Comparison of ENCODE assay signal across 8 mouse cellular contexts in the genomic region with DNA sequence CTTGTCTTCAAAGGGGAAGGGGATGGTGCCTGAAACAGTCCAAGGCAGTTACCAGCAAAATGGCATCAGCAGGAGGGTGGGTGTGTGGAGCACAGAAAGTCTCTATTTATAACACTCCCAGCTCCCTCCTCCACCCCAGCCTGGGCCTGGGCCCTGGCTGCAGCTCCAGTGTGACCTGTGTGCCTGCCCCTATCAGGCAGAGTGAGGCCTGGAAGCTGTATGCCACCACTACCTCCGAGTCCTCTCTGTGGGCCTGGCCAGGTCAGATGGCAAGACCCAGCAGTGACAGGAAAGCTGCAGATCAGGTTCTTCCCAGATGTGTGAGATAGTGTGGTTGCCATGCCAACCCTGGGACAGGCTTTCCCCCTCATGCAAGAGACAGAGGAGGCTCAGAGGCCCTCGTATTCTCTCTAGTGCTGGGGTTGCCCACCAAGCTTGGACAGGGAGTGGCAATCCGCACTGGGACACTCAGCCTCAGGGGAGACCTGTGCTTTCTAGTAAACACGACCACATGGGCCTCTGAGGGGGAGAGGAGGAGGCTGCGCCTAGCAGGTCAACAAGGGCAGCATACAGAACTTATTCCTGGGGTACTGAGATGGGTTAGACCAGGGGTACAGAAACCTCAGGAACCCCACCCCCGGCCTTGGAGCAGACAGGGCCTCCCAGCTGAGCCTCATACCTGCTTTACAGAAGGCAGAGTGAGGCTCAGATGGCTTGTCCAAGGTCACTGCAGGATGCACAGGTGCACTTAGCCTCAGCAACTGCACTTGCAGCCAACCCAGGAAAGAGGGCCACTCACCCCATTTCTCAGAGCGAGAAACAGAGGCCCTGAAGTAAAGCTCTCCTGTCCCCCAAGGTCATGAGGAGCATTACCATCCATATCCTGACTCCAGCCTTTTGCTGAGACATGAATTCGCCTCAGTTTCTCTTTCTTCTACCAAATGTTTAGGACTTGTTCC. TPM values are rescaled to one million over a fixed set of nuclear protein-coding genes. Genes with fewer than 3 reads are reported as not detected.
DNase-seq lines count a peak whose midpoint lies in the region; ATAC-seq and TF ChIP-seq lines count a peak whose summit lies in the region.

No protein-coding gene starts in this region.

- peak overlapping the region; percentile 90 for H3K4me2 ChIP-seq in kidney, embryonic 15.5 days
- peak overlapping the region; percentile 91 for H3K4me2 ChIP-seq in hindbrain, embryonic 11.5 days (replicated peaks; ENCODE audit: low read depth, low read length)
- H3K4me2 ChIP-seq in midbrain, embryonic 11.5 days = peak overlapping the region; percentile 91

- no peaks in the 10 kb centered on the region for H3K27me3 ChIP-seq in kidney, embryonic 15.5 days
- no peaks in the 10 kb centered on the region for H3K27me3 ChIP-seq in ES-Bruce4 (ENCODE audit: control insufficient read depth, insufficient read depth, low read length, poor library complexity, severe bottlenecking)
- H3K27me3 ChIP-seq in embryonic facial prominence, embryonic 10.5 days (replicated peaks; ENCODE audit: low read depth, poor library complexity, severe bottlenecking) = no peaks in the 10 kb centered on the region
- no peaks in the 10 kb centered on the region for H3K27me3 ChIP-seq in hindbrain, embryonic 11.5 days (ENCODE audit: control insufficient read depth, insufficient read depth, low read length)
- no peaks in the 10 kb centered on the region for H3K27me3 ChIP-seq in midbrain, embryonic 11.5 days (ENCODE audit: control insufficient read depth, insufficient read depth, low read length)

- no peak; the same call in 1 of the 2 replicates for ATAC-seq in kidney, embryonic 15.5 days (replicated peaks; ENCODE audit: low FRiP score)
- ATAC-seq in hindbrain, embryonic 11.5 days (ENCODE audit: low FRiP score) = no peak
- ATAC-seq in midbrain, embryonic 11.5 days (ENCODE audit: low FRiP score) = no peak

- TF ChIP-seq EP300 in ES-Bruce4 (IDR thresholded peaks at IDR 0.05; ENCODE audit: insufficient read depth, low read depth, low read length) = no peak

- peaks cover 18% of the 10 kb centered on the region for H3K36me3 ChIP-seq in kidney, embryonic 15.5 days
- no peaks in the 10 kb centered on the region for H3K36me3 ChIP-seq in ES-Bruce4 (ENCODE audit: control insufficient read depth, insufficient read depth, low read length, poor library complexity, severe bottlenecking)
- H3K36me3 ChIP-seq in embryonic facial prominence, embryonic 10.5 days (replicated peaks) = peaks cover 35% of the 10 kb centered on the region
- H3K36me3 ChIP-seq in hindbrain, embryonic 11.5 days (ENCODE audit: control insufficient read depth, insufficient read depth, low read length) = no peaks in the 10 kb centered on the region
- no peaks in the 10 kb centered on the region for H3K36me3 ChIP-seq in midbrain, embryonic 11.5 days (ENCODE audit: control insufficient read depth, insufficient read depth, low read length)

- TF ChIP-seq CTCF in ES-Bruce4 (IDR thresholded peaks at IDR 0.05; ENCODE audit: low read depth, low read length) = no peak

- intact Hi-C loops in gastrocnemius, postnatal 14 days (cut with DNase I; ENCODE audit: low total_unique reads) = no loop called here

- TF ChIP-seq POLR2A in ES-Bruce4 (IDR thresholded peaks at IDR 0.05; ENCODE audit: insufficient read depth, low read length) = no peak

- DNase-seq in kidney, adult 8-10 months = no peak
- peak; percentile 57 for DNase-seq in embryonic facial prominence, embryonic 10.5 days (ENCODE audit: low spot score)
- peak; percentile 21 for DNase-seq in hindbrain, embryonic 11.5 days (ENCODE audit: low spot score)
- DNase-seq in midbrain, embryonic 11.5 days (ENCODE audit: low spot score, missing footprints) = no peak
- DNase-seq in adrenal gland, adult 8-10 months = no peak
- DNase-seq in gastrocnemius, postnatal 14 days = no peak

- peak overlapping the region; percentile 83 for H3K9ac ChIP-seq in kidney, embryonic 15.5 days
- H3K9ac ChIP-seq in ES-Bruce4 (ENCODE audit: low read depth, poor library complexity, severe bottlenecking) = peak overlapping the region; percentile 60
- no peak overlapping the region; the same call in 1 of the 2 replicates for H3K9ac ChIP-seq in hindbrain, embryonic 11.5 days (ENCODE audit: low read depth, low read length)
- peak overlapping the region; percentile 84 for H3K9ac ChIP-seq in midbrain, embryonic 11.5 days (ENCODE audit: low read length)

- H3K9me3 ChIP-seq in kidney, embryonic 15.5 days (replicated peaks) = no peaks in the 10 kb centered on the region
- H3K9me3 ChIP-seq in ES-Bruce4 (replicated peaks; ENCODE audit: control insufficient read depth, insufficient read depth, low read length, poor library complexity, severe bottlenecking) = no peaks in the 10 kb centered on the region
- no peaks in the 10 kb centered on the region for H3K9me3 ChIP-seq in embryonic facial prominence, embryonic 10.5 days
- no peaks in the 10 kb centered on the region for H3K9me3 ChIP-seq in hindbrain, embryonic 11.5 days (ENCODE audit: control insufficient read depth, low read length)
- H3K9me3 ChIP-seq in midbrain, embryonic 11.5 days (ENCODE audit: control insufficient read depth, low read length) = no peaks in the 10 kb centered on the region

- H3K4me3 ChIP-seq in kidney, embryonic 15.5 days (replicated peaks) = peak overlapping the region; percentile 85
- H3K4me3 ChIP-seq in ES-Bruce4 (ENCODE audit: low read depth, low read length) = peak overlapping the region; percentile 51
- H3K4me3 ChIP-seq in embryonic facial prominence, embryonic 10.5 days = peak overlapping the region; percentile 66
- H3K4me3 ChIP-seq in hindbrain, embryonic 11.5 days (ENCODE audit: low read depth, low read length) = peak overlapping the region; percentile 70
- H3K4me3 ChIP-seq in midbrain, embryonic 11.5 days (ENCODE audit: low read depth, low read length) = peak overlapping the region; percentile 67

- peaks cover 37% of the 10 kb centered on the region for H3K4me1 ChIP-seq in kidney, embryonic 15.5 days
- peaks cover 3% of the 10 kb centered on the region for H3K4me1 ChIP-seq in ES-Bruce4 (ENCODE audit: control insufficient read depth, insufficient read depth, low read length)
- peaks cover 51% of the 10 kb centered on the region for H3K4me1 ChIP-seq in embryonic facial prominence, embryonic 10.5 days
- H3K4me1 ChIP-seq in hindbrain, embryonic 11.5 days (replicated peaks; ENCODE audit: control insufficient read depth, insufficient read depth, low read length) = peaks cover 5% of the 10 kb centered on the region; the same call in 1 of the 2 replicates
- H3K4me1 ChIP-seq in midbrain, embryonic 11.5 days (ENCODE audit: control insufficient read depth, insufficient read depth, low read length) = peaks cover 13% of the 10 kb centered on the region

- 42% methylated on average over 8 of the region's 8 CpGs for WGBS in kidney, embryonic 15.5 days
- 49% methylated on average over 8 of the region's 8 CpGs for WGBS in embryonic facial prominence, embryonic 10.5 days
- WGBS in hindbrain, embryonic 11.5 days = 56% methylated on average over 8 of the region's 8 CpGs
- 60% methylated on average over 8 of the region's 8 CpGs for WGBS in midbrain, embryonic 11.5 days

- peak overlapping the region; percentile 79 for H3K27ac ChIP-seq in kidney, embryonic 15.5 days
- no peak overlapping the region for H3K27ac ChIP-seq in ES-Bruce4 (ENCODE audit: insufficient read depth, low read length)
- H3K27ac ChIP-seq in embryonic facial prominence, embryonic 10.5 days (replicated peaks) = peak overlapping the region; percentile 84
- H3K27ac ChIP-seq in hindbrain, embryonic 11.5 days (ENCODE audit: low read depth, low read length) = no peak overlapping the region
- no peak overlapping the region for H3K27ac ChIP-seq in midbrain, embryonic 11.5 days (ENCODE audit: low read depth, low read length)

RNA-seq across cellular contexts. Expression of a gene that starts 1.3 kb away (rescaled TPM):
- 74.2 and 87.7 TPM in 2 replicates for polyA plus RNA-seq in kidney, embryonic 15.5 days (2015; fragmentation: Nextera tagmentation; extraction: Ambion mirVana)
- polyA plus RNA-seq in ES-Bruce4 (2011; ENCODE audit: insufficient read depth, insufficient read length, low read depth, missing spikeins) = 30.8 and 32.5 TPM in 2 replicates
- polyA plus RNA-seq in embryonic facial prominence, embryonic 10.5 days (2016; fragmentation: Nextera tagmentation; extraction: Ambion mirVana) = 84.8 and 85.6 TPM in 2 replicates
- polyA plus RNA-seq in hindbrain, embryonic 11.5 days (2014; fragmentation: Nextera tagmentation; extraction: Ambion mirVana) = 42.6 and 48.5 TPM in 2 replicates
- polyA plus RNA-seq in midbrain, embryonic 11.5 days (2014; fragmentation: Nextera tagmentation; extraction: Ambion mirVana) = 42.0 and 48.1 TPM in 2 replicates
- total RNA-seq in adrenal gland, adult 8-10 months (2022) = 100 to 1,000 TPM in 2 of 4 experiments, 10 to 100 TPM in 2; 85.4 to 115 (median 101) TPM
- total RNA-seq in gastrocnemius, postnatal 14 days (2021) = 10 to 100 TPM; 23.2 to 28.1 TPM

RNA-seq across cellular contexts. Expression of a gene that starts 6.2 kb away (rescaled TPM):
- 26.4 and 28.8 TPM in 2 replicates for polyA plus RNA-seq in kidney, embryonic 15.5 days (2015; fragmentation: Nextera tagmentation; extraction: Ambion mirVana)
- polyA plus RNA-seq in ES-Bruce4 (2011; ENCODE audit: insufficient read depth, insufficient read length, low read depth, missing spikeins) = 16.6 and 18.6 TPM in 2 replicates
- 29.3 and 30.8 TPM in 2 replicates for polyA plus RNA-seq in embryonic facial prominence, embryonic 10.5 days (2016; fragmentation: Nextera tagmentation; extraction: Ambion mirVana)
- 13.9 and 18.6 TPM in 2 replicates for polyA plus RNA-seq in hindbrain, embryonic 11.5 days (2014; fragmentation: Nextera tagmentation; extraction: Ambion mirVana)
- polyA plus RNA-seq in midbrain, embryonic 11.5 days (2014; fragmentation: Nextera tagmentation; extraction: Ambion mirVana) = 16.6 TPM in 2 replicates
- 100 to 1,000 TPM in 1 of 4 experiments, 10 to 100 TPM in 3; 80.6 to 104 (median 91.1) TPM for total RNA-seq in adrenal gland, adult 8-10 months (2022)
- 10 to 100 TPM; 16.3 to 16.8 TPM for total RNA-seq in gastrocnemius, postnatal 14 days (2021)

RNA-seq across cellular contexts. Expression of a gene that starts 34.2 kb away (rescaled TPM):
- 36.9 and 37.7 TPM in 2 replicates for polyA plus RNA-seq in kidney, embryonic 15.5 days (2015; fragmentation: Nextera tagmentation; extraction: Ambion mirVana)
- polyA plus RNA-seq in ES-Bruce4 (2011; ENCODE audit: insufficient read depth, insufficient read length, low read depth, missing spikeins) = 42.3 and 44.3 TPM in 2 replicates
- polyA plus RNA-seq in embryonic facial prominence, embryonic 10.5 days (2016; fragmentation: Nextera tagmentation; extraction: Ambion mirVana) = 46.2 and 47.9 TPM in 2 replicates
- polyA plus RNA-seq in hindbrain, embryonic 11.5 days (2014; fragmentation: Nextera tagmentation; extraction: Ambion mirVana) = 41.9 and 44.5 TPM in 2 replicates
- polyA plus RNA-seq in midbrain, embryonic 11.5 days (2014; fragmentation: Nextera tagmentation; extraction: Ambion mirVana) = 41.1 and 45.8 TPM in 2 replicates
- 10 to 100 TPM; 18.0 to 24.2 (median 19.8) TPM for total RNA-seq in adrenal gland, adult 8-10 months (2022)
- total RNA-seq in gastrocnemius, postnatal 14 days (2021) = 1 to 10 TPM; 7.0 to 7.3 TPM

RNA-seq across cellular contexts. Expression of a gene that starts 57.8 kb away (rescaled TPM):
- polyA plus RNA-seq in kidney, embryonic 15.5 days (2015; fragmentation: Nextera tagmentation; extraction: Ambion mirVana) = 27.2 and 30.9 TPM in 2 replicates
- polyA plus RNA-seq in ES-Bruce4 (2011; ENCODE audit: insufficient read depth, insufficient read length, low read depth, missing spikeins) = 8.9 and 12.3 TPM in 2 replicates
- 19.9 and 20.3 TPM in 2 replicates for polyA plus RNA-seq in embryonic facial prominence, embryonic 10.5 days (2016; fragmentation: Nextera tagmentation; extraction: Ambion mirVana)
- polyA plus RNA-seq in hindbrain, embryonic 11.5 days (2014; fragmentation: Nextera tagmentation; extraction: Ambion mirVana) = 21.5 and 27.5 TPM in 2 replicates
- polyA plus RNA-seq in midbrain, embryonic 11.5 days (2014; fragmentation: Nextera tagmentation; extraction: Ambion mirVana) = 23.7 and 24.2 TPM in 2 replicates
- 100 to 1,000 TPM in 1 of 4 experiments, 10 to 100 TPM in 3; 59.0 to 122 (median 95.3) TPM for total RNA-seq in adrenal gland, adult 8-10 months (2022)
- total RNA-seq in gastrocnemius, postnatal 14 days (2021) = 100 to 1,000 TPM; 251 to 325 TPM

RNA-seq across cellular contexts. Expression of a gene that starts 58.0 kb away (rescaled TPM):
- polyA plus RNA-seq in kidney, embryonic 15.5 days (2015; fragmentation: Nextera tagmentation; extraction: Ambion mirVana) = 162 and 175 TPM in 2 replicates
- 83.1 and 91.6 TPM in 2 replicates for polyA plus RNA-seq in ES-Bruce4 (2011; ENCODE audit: insufficient read depth, insufficient read length, low read depth, missing spikeins)
- polyA plus RNA-seq in embryonic facial prominence, embryonic 10.5 days (2016; fragmentation: Nextera tagmentation; extraction: Ambion mirVana) = 161 and 162 TPM in 2 replicates
- 55.4 and 62.8 TPM in 2 replicates for polyA plus RNA-seq in hindbrain, embryonic 11.5 days (2014; fragmentation: Nextera tagmentation; extraction: Ambion mirVana)
- 50.7 and 54.3 TPM in 2 replicates for polyA plus RNA-seq in midbrain, embryonic 11.5 days (2014; fragmentation: Nextera tagmentation; extraction: Ambion mirVana)
- total RNA-seq in adrenal gland, adult 8-10 months (2022) = 100 to 1,000 TPM; 135 to 153 (median 141) TPM
- total RNA-seq in gastrocnemius, postnatal 14 days (2021) = 10 to 100 TPM; 71.1 to 80.7 TPM

Comparison
In these comparisons a context has a peak if more than half of its experiments do, and no peak if none do; other contexts are left out.
1. H3K27ac ChIP-seq: peak in kidney, embryonic 15.5 days (single experiment) and embryonic facial prominence, embryonic 10.5 days (single experiment); none in ES-Bruce4 (single experiment), hindbrain, embryonic 11.5 days (single experiment) and midbrain, embryonic 11.5 days (single experiment).
2. DNase-seq: peak in embryonic facial prominence, embryonic 10.5 days (single experiment) and hindbrain, embryonic 11.5 days (single experiment); none in kidney, adult 8-10 months (0 of 2), midbrain, embryonic 11.5 days (single experiment), adrenal gland, adult 8-10 months (single experiment) and gastrocnemius, postnatal 14 days (single experiment).
3. Peak in every context shown above with its lines, with median percentiles within 50 percentile points of each other: H3K4me2 ChIP-seq and H3K4me3 ChIP-seq.